Mouse (Mus musculus) forebrain, embryonic 13.5 days (tissue): ENCODE data around the gene Sema4d. TPM values are rescaled to one million over a fixed set of nuclear protein-coding genes. Genes with fewer than 3 reads are reported as not detected.

Source experiments
- ATAC-seq: fragments of 200-750 bp; cut with Nextera tagmentation; 2 replicates; pipeline ENCODE4 v1.8.0; 2017
- H3K27ac ChIP-seq: fragments of 300-500 bp; sonication (generic); 2 replicates; pipeline ENCODE4 v1.5.1; 2015; ENCODE audit warnings: inconsistent platforms, mild to moderate bottlenecking, moderate library complexity
- H3K27me3 ChIP-seq: fragments of 300-500 bp; sonication (generic); 2 replicates; pipeline ENCODE4 v1.6.1; 2015; ENCODE audit warnings: mild to moderate bottlenecking, inconsistent platforms
- H3K36me3 ChIP-seq: fragments of 300-500 bp; sonication (generic); 2 replicates; pipeline ENCODE4 v1.6.1; 2015; ENCODE audit warnings: mild to moderate bottlenecking, inconsistent platforms; ENCODE audit not compliant: poor library complexity, severe bottlenecking
- H3K4me1 ChIP-seq: fragments of 300-500 bp; sonication (generic); 2 replicates; pipeline ENCODE4 v1.6.1; 2015; ENCODE audit warnings: inconsistent platforms
- H3K4me2 ChIP-seq: fragments of 300-500 bp; sonication (generic); 2 replicates; pipeline ENCODE4 v1.6.1; 2015; ENCODE audit warnings: inconsistent platforms, mild to moderate bottlenecking, moderate library complexity
- H3K4me3 ChIP-seq: fragments of 300-500 bp; sonication (generic); 2 replicates; pipeline ENCODE4 v1.5.1; 2015; ENCODE audit warnings: mild to moderate bottlenecking, inconsistent platforms
- H3K9ac ChIP-seq: fragments of 300-500 bp; sonication (generic); 2 replicates; pipeline ENCODE4 v1.6.1; 2015; ENCODE audit warnings: mild to moderate bottlenecking, inconsistent platforms
- H3K9me3 ChIP-seq: fragments of 300-500 bp; sonication (generic); replicated peaks from 2 replicates; pipeline ENCODE4 v1.6.1; 2016; ENCODE audit warnings: inconsistent platforms
- WGBS: fragments of 180-500 bp; shearing (Covaris S2); methylation state at CpG from one replicate; pipeline ENCODE4 v1.1.7; 2015; 5-methylcytosine and 5-hydroxymethylcytosine counted together
- polyA plus RNA-seq: library from polyadenylated mRNA; unstranded; fragments of >200 nt; fragmentation: Nextera tagmentation; extraction: Ambion mirVana; gene quantifications from 2 replicates; pipeline ENCODE4 v1.2.1, GENCODE M21; 2015

Gene Sema4d
- polyA plus RNA-seq, 1 experiment from 2014 or later = 10.8 TPM

- H3K27me3 ChIP-seq = no peaks in the 10 kb centered on the region
- 88% methylated on average over 5 of the region's 5 CpGs for WGBS
- no peaks in the 10 kb centered on the region for H3K4me1 ChIP-seq
- no peaks in the 10 kb centered on the region for H3K9me3 ChIP-seq
- no peak overlapping the region for H3K9ac ChIP-seq
- no peak for ATAC-seq
- H3K4me2 ChIP-seq = no peak overlapping the region
- no peak overlapping the region for H3K4me3 ChIP-seq
- H3K27ac ChIP-seq = no peak overlapping the region
- H3K36me3 ChIP-seq = peaks cover 35% of the 10 kb centered on the region
These were observed 89.7 kb downstream of the Sema4d start for GRCm38 (mm10) chr13:51703893-51704292.

- Histone ChIP-seq H3K9me3 (no peaks in the 10 kb centered on the region), H3K36me3 (peaks cover 21% of the 10 kb centered on the region), H3K27ac (no peak overlapping the region), H3K9ac (no peak overlapping the region), H3K4me2 (no peak overlapping the region), H3K4me3 (no peak overlapping the region), H3K27me3 (no peaks in the 10 kb centered on the region), H3K4me1 (no peaks in the 10 kb centered on the region)
- ATAC-seq = no peak
- WGBS = 90% methylated on average over 3 of the region's 3 CpGs
These were observed 95.2 kb downstream of the Sema4d start for GRCm38 (mm10) chr13:51698318-51698717.

DNA sequence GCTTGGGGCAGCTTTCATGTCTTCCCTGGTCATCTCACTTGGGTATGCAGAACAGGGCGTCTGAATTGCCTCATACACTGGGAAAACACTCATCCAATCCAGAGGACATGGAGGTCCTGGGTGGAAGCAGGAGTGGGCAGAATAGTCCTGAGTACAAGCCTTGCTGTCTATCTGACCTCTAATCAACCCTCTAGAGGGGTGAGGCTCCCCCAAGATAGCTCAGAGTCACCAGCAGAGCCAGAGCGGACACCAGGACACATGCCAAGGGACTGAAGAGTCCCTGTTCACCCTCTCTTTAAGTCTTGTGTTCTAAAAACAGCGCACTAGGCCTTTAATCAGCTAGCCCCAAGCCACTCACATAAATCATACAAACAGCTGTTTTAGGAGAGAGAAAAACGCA is 95.7 kb downstream of the Sema4d start:
- Histone ChIP-seq H3K4me1 (no peaks in the 10 kb centered on the region), H3K36me3 (peaks cover 17% of the 10 kb centered on the region), H3K9me3 (no peaks in the 10 kb centered on the region), H3K4me2 (no peak overlapping the region), H3K27me3 (no peaks in the 10 kb centered on the region), H3K9ac (no peak overlapping the region), H3K4me3 (no peak overlapping the region), H3K27ac (no peak overlapping the region)
- no peak for ATAC-seq
- WGBS = 82% methylated on average over 4 of the region's 4 CpGs

DNA sequence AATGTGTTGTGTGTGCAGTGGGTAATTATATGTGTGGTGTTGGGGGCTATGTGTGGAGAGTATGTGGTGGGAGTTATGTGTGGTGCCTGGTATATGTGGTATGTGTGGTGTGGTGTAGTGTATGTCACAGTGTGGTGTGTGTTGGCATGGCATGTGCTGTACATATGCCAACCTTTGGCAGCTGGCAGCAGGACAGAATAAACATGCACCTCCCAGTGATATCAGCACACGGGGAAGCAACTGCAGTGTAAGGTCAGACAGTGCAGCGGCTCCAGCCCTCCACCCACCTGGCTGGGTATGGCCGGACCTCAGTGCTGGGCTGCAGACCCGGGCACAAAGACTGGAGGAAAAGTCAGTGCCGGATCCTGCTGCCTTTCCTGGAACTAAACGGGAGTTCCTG is 96.1 kb downstream of the Sema4d start:
- Histone ChIP-seq H3K4me2 (no peak overlapping the region), H3K4me1 (no peaks in the 10 kb centered on the region), H3K4me3 (no peak overlapping the region), H3K36me3 (peaks cover 12% of the 10 kb centered on the region), H3K9me3 (no peaks in the 10 kb centered on the region), H3K27me3 (no peaks in the 10 kb centered on the region), H3K27ac (no peak overlapping the region), H3K9ac (no peak overlapping the region)
- ATAC-seq = no peak
- WGBS = 86% methylated on average over 6 of the region's 6 CpGs

DNA sequence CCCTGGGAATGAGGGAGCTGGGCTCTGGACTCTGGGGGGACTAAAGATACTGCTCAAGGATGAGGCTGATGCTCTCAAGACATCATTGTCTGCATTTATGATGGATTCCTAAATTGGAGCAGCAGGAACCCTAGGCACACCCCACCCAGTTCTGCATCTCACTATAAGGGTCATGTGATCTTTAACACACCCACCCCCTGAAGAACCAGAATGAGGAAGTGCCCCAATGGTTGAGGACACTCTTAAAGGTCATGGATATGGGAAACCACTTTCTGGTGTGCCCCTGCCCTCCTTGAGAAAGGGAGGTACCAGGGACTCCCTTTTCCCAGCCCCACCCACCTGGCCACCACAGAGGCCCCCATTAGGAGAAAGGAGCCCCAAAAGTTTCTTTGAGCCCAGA is 97.1 kb downstream of the Sema4d start:
- Histone ChIP-seq H3K4me2 (no peak overlapping the region), H3K27me3 (no peaks in the 10 kb centered on the region), H3K9ac (no peak overlapping the region), H3K36me3 (peaks cover 7% of the 10 kb centered on the region; the same call in 1 of the 2 replicates), H3K4me1 (no peaks in the 10 kb centered on the region), H3K4me3 (no peak overlapping the region), H3K9me3 (no peaks in the 10 kb centered on the region), H3K27ac (no peak overlapping the region)
- no peak for ATAC-seq

DNA sequence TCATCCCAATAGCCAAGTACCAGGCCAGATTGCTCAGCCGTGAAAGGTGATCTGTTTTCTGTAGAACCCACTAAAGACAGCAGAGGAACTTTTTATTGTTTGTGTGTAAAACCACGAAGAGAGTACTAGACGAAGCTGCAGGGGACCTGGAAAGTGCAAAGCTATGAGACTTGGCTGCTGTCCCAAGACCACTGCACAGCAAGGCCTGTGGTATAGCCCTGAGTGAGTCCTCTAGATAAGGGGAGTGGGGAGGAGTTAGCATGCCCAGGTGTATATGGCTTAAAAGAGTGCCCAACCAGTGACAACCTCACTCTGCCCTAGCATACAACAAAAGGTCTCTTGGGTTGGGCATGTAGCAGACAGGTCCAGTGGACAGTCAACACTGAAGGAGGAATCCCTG is 104.9 kb downstream of the Sema4d start:
- H3K4me2 ChIP-seq = no peak overlapping the region
- no peak overlapping the region for H3K27ac ChIP-seq
- H3K9ac ChIP-seq = no peak overlapping the region
- ATAC-seq = no peak
- no peaks in the 10 kb centered on the region for H3K27me3 ChIP-seq
- H3K9me3 ChIP-seq = no peaks in the 10 kb centered on the region
- no peak overlapping the region for H3K4me3 ChIP-seq
- 53% methylated on average over 3 of the region's 3 CpGs for WGBS
- H3K4me1 ChIP-seq = no peaks in the 10 kb centered on the region
- peaks cover 55% of the 10 kb centered on the region for H3K36me3 ChIP-seq

DNA sequence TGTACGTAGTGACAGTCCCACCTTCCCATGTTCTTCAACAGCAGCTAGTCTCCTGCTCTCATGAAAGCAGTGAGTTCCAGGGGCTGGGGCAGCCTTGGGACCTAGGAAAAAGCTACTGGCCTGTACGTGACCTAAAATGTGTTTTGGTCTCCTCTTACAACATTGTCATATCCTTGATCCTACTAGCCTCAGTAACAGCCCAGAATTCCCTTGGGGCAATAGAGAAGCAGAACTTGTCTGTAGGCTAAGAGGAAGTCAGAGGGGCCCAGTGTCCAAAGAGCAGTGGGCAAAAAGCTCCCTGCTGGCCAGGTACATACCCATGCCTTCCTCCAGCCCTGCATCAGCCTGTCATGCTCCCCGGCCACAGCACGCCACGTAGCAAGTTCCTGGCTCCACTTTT is 106.6 kb downstream of the Sema4d start:
- H3K4me3 ChIP-seq = no peak overlapping the region
- peaks cover 72% of the 10 kb centered on the region for H3K36me3 ChIP-seq
- no peak for ATAC-seq
- H3K4me1 ChIP-seq = no peaks in the 10 kb centered on the region
- H3K9me3 ChIP-seq = no peaks in the 10 kb centered on the region
- no peak overlapping the region for H3K27ac ChIP-seq
- no peaks in the 10 kb centered on the region for H3K27me3 ChIP-seq
- H3K4me2 ChIP-seq = no peak overlapping the region
- WGBS = 95% methylated on average over 5 of the region's 5 CpGs
- no peak overlapping the region for H3K9ac ChIP-seq

DNA sequence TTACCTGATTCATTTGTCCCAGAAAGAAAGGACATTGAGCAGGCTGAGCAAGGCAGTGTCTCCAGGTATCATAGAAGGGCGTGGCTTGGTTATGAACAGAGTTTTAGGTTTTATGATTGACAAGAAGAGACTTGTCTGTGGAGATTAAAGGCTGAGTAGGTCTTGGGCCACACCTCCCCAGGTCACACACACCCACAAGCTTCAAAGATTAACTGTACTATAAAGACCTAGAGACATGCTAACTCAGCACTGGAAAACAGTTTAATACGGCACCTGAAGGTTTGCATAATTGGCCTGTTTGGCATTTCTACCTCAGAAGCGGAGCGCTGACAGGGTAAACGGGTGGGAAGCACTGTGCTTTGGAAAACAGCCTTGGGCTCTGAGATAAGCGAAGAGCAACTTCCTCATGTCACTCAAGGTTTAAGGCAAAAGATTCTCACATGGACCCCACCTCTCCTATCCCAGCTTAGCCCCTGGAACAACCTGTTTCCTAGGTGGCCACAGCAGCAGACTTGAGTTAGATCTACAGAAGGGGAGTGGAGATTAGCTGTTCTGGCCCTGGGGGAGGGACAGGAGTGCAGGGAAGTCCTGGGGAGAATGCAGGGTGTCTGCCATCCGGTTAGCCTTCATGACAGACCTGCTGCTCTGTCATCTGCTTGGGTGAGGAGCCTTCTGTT is 108.1 kb downstream of the Sema4d start:
- WGBS = 93% methylated on average over 7 of the region's 7 CpGs
- peaks cover 79% of the 10 kb centered on the region for H3K36me3 ChIP-seq

DNA sequence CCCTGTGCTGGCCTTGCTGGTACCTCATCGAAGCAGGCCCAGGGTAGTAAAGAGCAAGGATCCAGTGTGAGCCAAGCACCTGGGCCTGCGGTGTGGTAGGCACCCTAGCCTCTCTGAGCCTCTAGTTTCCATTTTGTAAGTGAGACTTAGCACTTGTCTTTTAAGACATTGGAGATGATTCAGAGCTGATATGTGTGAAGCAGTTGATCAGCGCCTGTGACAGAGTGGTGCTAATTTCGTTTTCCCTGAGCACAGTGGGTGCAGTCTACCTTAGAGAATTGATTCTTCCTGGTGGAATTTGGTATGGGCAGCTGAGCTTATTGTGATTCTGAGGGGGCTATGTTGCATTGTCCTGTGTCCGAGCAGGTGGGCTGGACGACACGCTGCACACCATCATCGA is 111.9 kb downstream of the Sema4d start:
- no peak for ATAC-seq
- H3K27me3 ChIP-seq = no peaks in the 10 kb centered on the region
- no peak overlapping the region for H3K4me3 ChIP-seq
- 96% methylated on average over 8 of the region's 8 CpGs for WGBS
- no peak overlapping the region for H3K4me2 ChIP-seq
- no peaks in the 10 kb centered on the region for H3K4me1 ChIP-seq
- peaks cover 97% of the 10 kb centered on the region for H3K36me3 ChIP-seq
- H3K9ac ChIP-seq = no peak overlapping the region
- no peaks in the 10 kb centered on the region for H3K9me3 ChIP-seq
- H3K27ac ChIP-seq = no peak overlapping the region

More for the DNA sequence above, 108.1 kb downstream of the Sema4d start:
- Histone ChIP-seq H3K4me3 (no peak overlapping the region), H3K9ac (no peak overlapping the region), H3K27ac (no peak overlapping the region), H3K4me2 (no peak overlapping the region), H3K27me3 (no peaks in the 10 kb centered on the region), H3K9me3 (no peaks in the 10 kb centered on the region), H3K4me1 (no peaks in the 10 kb centered on the region)
- ATAC-seq = no peak

DNA sequence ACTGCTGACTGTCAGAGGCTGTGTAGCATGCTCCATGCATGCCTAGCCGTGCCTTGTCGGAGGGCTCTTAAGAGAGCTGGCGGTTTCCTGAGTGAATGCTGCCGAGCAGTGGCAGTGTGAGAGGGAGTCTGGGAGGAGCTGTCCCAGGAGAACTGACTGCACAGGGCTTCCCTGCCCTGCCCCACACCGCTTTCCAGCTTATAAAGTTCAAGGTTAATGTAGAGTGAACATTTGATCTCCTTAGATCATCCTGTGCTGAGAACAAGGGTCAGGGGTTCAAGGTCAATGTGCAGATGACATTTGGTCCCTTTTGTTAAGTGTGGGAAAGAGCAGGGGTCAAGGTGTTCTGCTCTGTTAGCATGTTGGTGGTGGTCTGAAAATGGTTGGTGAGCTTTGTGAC is 112.5 kb downstream of the Sema4d start:
- Histone ChIP-seq H3K36me3 (peaks cover 98% of the 10 kb centered on the region), H3K9me3 (no peaks in the 10 kb centered on the region), H3K27ac (no peak overlapping the region), H3K4me2 (no peak overlapping the region), H3K4me1 (no peaks in the 10 kb centered on the region), H3K27me3 (no peaks in the 10 kb centered on the region), H3K4me3 (no peak overlapping the region), H3K9ac (no peak overlapping the region)
- WGBS = 89% methylated on average over 5 of the region's 5 CpGs
- no peak for ATAC-seq

- Histone ChIP-seq H3K4me3 (no peak overlapping the region), H3K36me3 (peaks cover 98% of the 10 kb centered on the region), H3K9me3 (no peaks in the 10 kb centered on the region), H3K4me2 (no peak overlapping the region), H3K27me3 (no peaks in the 10 kb centered on the region), H3K9ac (no peak overlapping the region), H3K27ac (no peak overlapping the region), H3K4me1 (no peaks in the 10 kb centered on the region)
- no peak for ATAC-seq
- 91% methylated on average over 4 of the region's 4 CpGs for WGBS
These were observed 114.2 kb downstream of the Sema4d start for GRCm38 (mm10) chr13:51679332-51679731.

DNA sequence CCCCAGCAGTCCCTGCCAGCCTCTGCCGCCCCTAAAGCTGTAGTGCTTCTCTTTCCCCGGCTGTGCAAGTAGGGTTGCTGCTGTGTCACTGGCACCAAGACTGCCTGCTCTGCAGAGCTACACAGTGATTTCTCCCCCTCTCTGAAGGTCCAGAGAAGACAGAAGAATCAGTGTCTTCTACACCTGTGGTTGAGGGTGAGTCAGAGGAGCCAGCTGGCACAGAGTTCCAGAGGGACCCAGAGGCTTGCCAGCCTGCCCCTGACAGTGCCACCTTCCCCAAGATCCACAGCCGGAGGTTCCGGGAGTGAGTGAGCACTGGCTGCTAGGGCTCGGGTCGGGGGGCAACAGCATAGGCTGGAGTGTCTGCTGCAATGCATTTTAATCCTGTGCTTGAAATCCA is 114.9 kb downstream of the Sema4d start:
- H3K4me1 ChIP-seq = no peaks in the 10 kb centered on the region
- no peak overlapping the region for H3K4me2 ChIP-seq
- H3K36me3 ChIP-seq = peaks cover 99% of the 10 kb centered on the region
- WGBS = 92% methylated on average over 6 of the region's 6 CpGs
- no peak overlapping the region for H3K4me3 ChIP-seq
- H3K27ac ChIP-seq = no peak overlapping the region
- H3K9me3 ChIP-seq = no peaks in the 10 kb centered on the region
- ATAC-seq = no peak
- H3K27me3 ChIP-seq = no peaks in the 10 kb centered on the region
- no peak overlapping the region for H3K9ac ChIP-seq

DNA sequence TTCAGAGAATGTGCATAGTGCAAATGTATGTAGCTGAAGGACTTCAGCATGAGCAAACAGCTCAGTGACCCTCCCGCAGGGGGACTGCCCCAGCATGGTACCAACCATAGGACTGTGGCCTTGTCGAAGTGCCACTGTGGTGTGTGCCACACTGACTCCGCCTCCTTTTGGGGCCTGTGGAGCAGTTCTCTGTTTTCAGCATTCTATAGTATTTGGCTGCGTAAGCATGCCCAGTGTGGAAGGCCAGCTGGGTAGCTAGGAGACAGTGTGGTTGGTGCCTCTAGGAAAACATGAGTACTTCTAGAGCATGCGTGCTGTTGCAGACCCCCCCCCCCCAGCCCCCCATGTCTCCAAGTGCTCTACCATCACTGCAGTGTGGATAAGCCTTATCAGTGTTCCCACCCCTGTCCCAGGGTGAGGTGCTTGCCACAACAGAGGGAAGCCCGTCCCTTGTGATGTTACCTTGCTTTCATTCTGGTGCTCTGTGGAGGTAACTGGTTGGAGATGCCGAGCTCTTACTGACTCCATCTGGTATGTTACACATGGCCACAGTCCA is 115.8 kb downstream of the Sema4d start:
- Histone ChIP-seq H3K27me3 (no peaks in the 10 kb centered on the region), H3K4me3 (no peak overlapping the region), H3K4me2 (no peak overlapping the region), H3K36me3 (peaks cover 98% of the 10 kb centered on the region), H3K4me1 (no peaks in the 10 kb centered on the region), H3K27ac (no peak overlapping the region), H3K9ac (no peak overlapping the region), H3K9me3 (no peaks in the 10 kb centered on the region)
- no peak for ATAC-seq
- 92% methylated on average over 7 of the region's 7 CpGs for WGBS
